Mouse (Mus musculus): Measurements from ENCODE around the gene Ms4a12. TPM values are rescaled to one million over a fixed set of nuclear protein-coding genes. Genes with fewer than 3 reads are reported as not detected.

Gene Ms4a12
- 1 to 10 TPM in 1 of 2 experiments, under 1 TPM in 1; 0.78 to 1.9 TPM for total RNA-seq (2023)

GRCm38 (mm10) chr19:11232348-11232747, at the start of gene Ms4a12:
Gene Ms4a12, minus strand, starts transcription at chr19:11232448.

DNA sequence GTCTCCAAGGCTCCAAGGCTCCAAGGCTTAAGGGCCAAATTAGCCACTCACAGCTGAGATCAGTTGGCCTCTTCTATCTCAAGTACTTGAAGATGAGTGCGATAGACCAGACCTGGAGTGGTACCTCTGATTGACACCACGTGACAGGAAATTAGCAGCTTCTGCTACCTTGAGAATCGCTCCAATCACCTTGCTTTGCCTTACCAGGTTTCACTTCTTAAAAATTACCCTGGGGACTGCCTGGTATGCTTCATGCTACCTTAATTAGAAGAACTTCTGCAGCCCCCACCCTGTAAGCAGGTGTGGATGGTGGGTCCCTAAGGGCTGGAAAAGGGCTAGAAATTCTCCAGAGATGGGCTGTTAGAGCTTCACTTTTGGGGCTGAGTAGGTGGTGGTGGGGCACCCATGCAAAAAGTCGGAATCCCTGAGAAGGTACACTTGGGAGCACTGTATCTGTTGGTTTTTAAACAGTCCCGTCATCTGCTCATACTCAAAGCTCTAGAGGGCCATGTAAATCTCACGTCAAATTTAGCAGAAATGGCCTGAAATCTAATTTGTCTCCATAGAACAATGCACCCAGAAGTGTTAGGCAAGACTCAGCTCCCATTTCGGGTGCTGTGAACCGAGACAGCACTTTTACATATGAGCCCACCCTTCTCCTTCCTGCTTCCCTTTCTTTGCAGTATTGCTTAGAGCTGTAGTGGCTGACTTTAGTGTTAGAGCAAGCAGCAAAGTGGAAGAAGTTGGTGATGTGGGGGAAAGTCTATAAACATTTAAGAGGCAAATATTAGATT, 34.0 kb upstream of the Ms4a12 start, which contains the start of gene Ms4a1:
Ms4a1 (minus strand) TSS at position 190 of the 794 bp plus-strand sequence.

DNA sequence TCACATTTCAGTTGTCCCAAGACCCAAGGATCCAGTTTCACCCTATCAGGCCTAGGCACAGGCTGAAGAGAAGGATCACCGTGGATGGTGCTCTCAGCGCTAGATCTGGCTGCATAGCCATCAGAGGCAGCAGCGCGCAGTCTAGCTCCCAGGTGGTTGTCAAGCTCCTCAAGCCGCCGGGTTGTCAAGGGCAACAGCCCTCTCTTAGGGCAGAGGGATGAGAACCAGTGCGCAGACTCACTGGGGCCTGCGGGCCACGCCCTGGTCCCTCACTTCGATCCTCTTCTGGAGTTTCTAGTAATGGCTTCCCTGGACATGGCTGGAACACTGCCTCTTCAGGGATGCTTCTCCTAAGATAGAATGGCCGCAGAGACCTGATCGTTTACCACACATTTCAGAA, 35.7 kb downstream of the Ms4a12 start, which contains the start of gene Ms4a13:
Ms4a13 (minus strand) TSS at position 192 of the 400 bp plus-strand sequence.

GRCm38 (mm10) chr19:11165172-11165571, 67.1 kb downstream of the Ms4a12 start, which contains the start of gene 1700025F22Rik:
Gene 1700025F22Rik, minus strand, starts transcription at chr19:11165320.

Other genes with a start within 250 kb of the Ms4a12 start
- gene Ms4a15, start 239.2 kb downstream of the Ms4a12 start, total RNA-seq (2023) = not detected
- not detected for gene Ms4a18, start 214.4 kb downstream of the Ms4a12 start, total RNA-seq (2023)
- gene Ms4a8a, start 151.3 kb downstream of the Ms4a12 start, total RNA-seq (2023) = not detected
- gene 1700017D01Rik, start 101.6 kb downstream of the Ms4a12 start, total RNA-seq (2023) = not detected
- gene 1700025F22Rik, start 67.1 kb downstream of the Ms4a12 start, total RNA-seq (2023) = not detected
- not detected for gene Ms4a13, start 35.7 kb downstream of the Ms4a12 start, total RNA-seq (2023)
- 100 to 1,000 TPM; 808 to 821 TPM for gene Ms4a1, start 33.8 kb upstream of the Ms4a12 start, total RNA-seq (2023)
- gene Ms4a5, start 51.4 kb upstream of the Ms4a12 start, total RNA-seq (2023) = not detected
- gene Ms4a14, start 82.0 kb upstream of the Ms4a12 start, total RNA-seq (2023) = 1 to 10 TPM in 1 of 2 experiments, under 1 TPM in 1; 0.62 to 1.1 TPM
- 1 to 10 TPM; 2.4 to 4.7 TPM for gene Ms4a7, start 103.7 kb upstream of the Ms4a12 start, total RNA-seq (2023)
- 1 to 10 TPM in 1 of 2 experiments, not detected in 1; 2.4 TPM for gene Ms4a4a, start 143.1 kb upstream of the Ms4a12 start, total RNA-seq (2023)
- 100 to 1,000 TPM; 169 to 245 TPM for gene Ms4a4c, start 172.3 kb upstream of the Ms4a12 start, total RNA-seq (2023)
- gene Ms4a4b, start 211.1 kb upstream of the Ms4a12 start, total RNA-seq (2023) = 10 to 100 TPM; 28.9 to 36.1 TPM
- gene Ms4a6c, start 236.9 kb upstream of the Ms4a12 start, total RNA-seq (2023) = 10 to 100 TPM; 17.6 to 24.1 TPM

Data from B cell, adult 67 days (primary cell).